In genomic region chr3:135824436-135824835, GRCm38 (mm10) we compare ENCODE assay signal across 11 mouse cellular contexts. TPM values are rescaled to one million over a fixed set of nuclear protein-coding genes. Genes with fewer than 3 reads are reported as not detected.
DNase-seq lines count a peak whose midpoint lies in the region; ATAC-seq and TF ChIP-seq lines count a peak whose summit lies in the region.
"Had no signal": no experiment of that assay in that cellular context is flagged by ENCODE, and none has a peak within 500 bp of the region (broad histone marks: within the 10 kb centered on the region; RNA-seq: fewer than 3 reads in every experiment).

No protein-coding gene starts in this region.

- H3K4me1 ChIP-seq in heart, embryonic 11.5 days (ENCODE audit: control insufficient read depth, insufficient read depth, low read length) = peaks cover 6% of the 10 kb centered on the region
- H3K4me1 ChIP-seq in neural tube, embryonic 12.5 days = peaks cover 13% of the 10 kb centered on the region; the same call in 1 of the 2 replicates
- peaks cover 8% of the 10 kb centered on the region; the same call in 1 of the 2 replicates for H3K4me1 ChIP-seq in limb, embryonic 12.5 days (replicated peaks)
- H3K4me1 ChIP-seq in small intestine, adult 2 months (ENCODE audit: control insufficient read depth, insufficient read depth, insufficient read length, low read length) = no peaks in the 10 kb centered on the region; the same call in 1 of the 2 replicates

- ATAC-seq in heart, embryonic 11.5 days (replicated peaks; ENCODE audit: insufficient number of reproducible peaks, low FRiP score, low TSS enrichment) = no peak
- no peak for ATAC-seq in neural tube, embryonic 12.5 days (ENCODE audit: low FRiP score, low read depth)
- no peak for ATAC-seq in limb, embryonic 12.5 days (ENCODE audit: insufficient number of reproducible peaks, insufficient read depth, low FRiP score, low TSS enrichment, low read depth)

- intact Hi-C loops in left cerebral cortex, postnatal 4 days (cut with DNase I) = no loop called here

- no peak for TF ChIP-seq CTCF in small intestine, adult 2 months (IDR thresholded peaks at IDR 0.05; ENCODE audit: extremely low read depth, insufficient read length, insufficient replicate concordance, low read depth, low read length)

- H3K4me3 ChIP-seq in heart, embryonic 11.5 days (ENCODE audit: low read depth, low read length) = peak overlapping the region; percentile 76
- no peak overlapping the region for H3K4me3 ChIP-seq in neural tube, embryonic 12.5 days
- H3K4me3 ChIP-seq in limb, embryonic 12.5 days (replicated peaks) = peak overlapping the region; percentile 60; the same call in 1 of the 2 replicates
- H3K4me3 ChIP-seq in small intestine, adult 2 months (ENCODE audit: low read depth, low read length) = no peak overlapping the region

- no peaks in the 10 kb centered on the region for H3K27me3 ChIP-seq in heart, embryonic 11.5 days (ENCODE audit: control insufficient read depth, insufficient read depth, low read length)
- H3K27me3 ChIP-seq in neural tube, embryonic 12.5 days (replicated peaks) = 0 out of 2 replicates have a peak, but pooled peaks cover 3% of the 10 kb centered on the region
- H3K27me3 ChIP-seq in limb, embryonic 12.5 days = peaks cover 16% of the 10 kb centered on the region
- H3K27me3 ChIP-seq in small intestine, adult 2 months (ENCODE audit: control insufficient read depth, insufficient read depth, low read length) = no peaks in the 10 kb centered on the region
- H3K27me3 ChIP-seq: CH12.LX had no signal

- no peaks in the 10 kb centered on the region for H3K9me3 ChIP-seq in heart, embryonic 11.5 days (replicated peaks; ENCODE audit: control insufficient read depth, low read length)
- H3K9me3 ChIP-seq in neural tube, embryonic 12.5 days = no peaks in the 10 kb centered on the region
- no peaks in the 10 kb centered on the region for H3K9me3 ChIP-seq in limb, embryonic 12.5 days
- H3K9me3 ChIP-seq: limb, embryonic 13.5 days had no signal

- no peaks in the 10 kb centered on the region for H3K36me3 ChIP-seq in heart, embryonic 11.5 days (ENCODE audit: control insufficient read depth, insufficient read depth, low read length)
- H3K36me3 ChIP-seq in neural tube, embryonic 12.5 days = no peaks in the 10 kb centered on the region
- no peaks in the 10 kb centered on the region for H3K36me3 ChIP-seq in limb, embryonic 12.5 days
- no peaks in the 10 kb centered on the region for H3K36me3 ChIP-seq in small intestine, adult 2 months (ENCODE audit: control insufficient read depth, insufficient read depth, low read length)
- H3K36me3 ChIP-seq: limb, embryonic 13.5 days had no signal

- DNase-seq in heart, postnatal 4 days = no peak
- DNase-seq in neural tube, embryonic 10.5 days (ENCODE audit: extremely low spot score, low spot score) = no peak
- no peak for DNase-seq in left cerebral cortex, postnatal 4 days
- DNase-seq in spleen, postnatal 10 days (ENCODE audit: low spot score in 2 of 2) = no peak
- DNase-seq: adrenal gland, postnatal 25 days had no signal

- WGBS in heart, embryonic 11.5 days (ENCODE audit: insufficient replicate concordance) = 9% methylated on average over 3 of the region's 4 CpGs
- WGBS in neural tube, embryonic 12.5 days = 47% methylated on average over 3 of the region's 4 CpGs
- WGBS in limb, embryonic 12.5 days = 36% methylated on average over 2 of the region's 4 CpGs
- WGBS in small intestine, adult 2 months = 0% methylated on average over 1 of the region's 4 CpGs

- TF ChIP-seq POLR2A in small intestine, adult 2 months (IDR thresholded peaks at IDR 0.05; ENCODE audit: low read depth, low read length) = no peak

- peak overlapping the region; percentile 92 for H3K4me2 ChIP-seq in heart, embryonic 11.5 days
- H3K4me2 ChIP-seq in neural tube, embryonic 12.5 days (replicated peaks) = peak overlapping the region; percentile 96
- peak overlapping the region; percentile 95; the same call in 1 of the 2 replicates for H3K4me2 ChIP-seq in limb, embryonic 12.5 days

- H3K27ac ChIP-seq in heart, embryonic 11.5 days (ENCODE audit: low read depth, low read length) = no peak overlapping the region
- no peak overlapping the region for H3K27ac ChIP-seq in neural tube, embryonic 12.5 days
- no peak overlapping the region for H3K27ac ChIP-seq in limb, embryonic 12.5 days
- 0 out of 2 replicates have a peak overlapping the region, but pooled peaks have one; percentile 10 for H3K27ac ChIP-seq in small intestine, adult 2 months (ENCODE audit: insufficient read depth, low read depth, low read length)
- H3K27ac ChIP-seq: limb, embryonic 13.5 days had no signal

- peak overlapping the region; percentile 72 for H3K9ac ChIP-seq in heart, embryonic 11.5 days (ENCODE audit: low read depth, low read length)
- no peak overlapping the region for H3K9ac ChIP-seq in neural tube, embryonic 12.5 days
- H3K9ac ChIP-seq in limb, embryonic 12.5 days (replicated peaks) = no peak overlapping the region

RNA-seq across cellular contexts. Expression of gene Slc39a8, which starts 0.6 kb away (rescaled TPM):
- polyA plus RNA-seq in heart, embryonic 11.5 days (2014; fragmentation: Nextera tagmentation; extraction: Ambion mirVana) = 45.8 and 51.7 TPM in 2 replicates
- 10 to 100 TPM in 1 of 2 experiments, 1 to 10 TPM in 1; 9.0 to 10.9 TPM for total RNA-seq in heart, postnatal 4 days (2021)
- polyA plus RNA-seq in neural tube, embryonic 12.5 days (2016; fragmentation: Nextera tagmentation; extraction: Ambion mirVana) = 14.6 and 16.1 TPM in 2 replicates
- polyA plus RNA-seq in limb, embryonic 12.5 days (2016; fragmentation: Nextera tagmentation; extraction: Ambion mirVana) = 7.6 and 8.8 TPM in 2 replicates
- polyA plus RNA-seq in small intestine, adult 2 months (2012; rRNA removed) = 2.8 and 3.3 TPM in 2 replicates
- total RNA-seq in left cerebral cortex, postnatal 4 days (2021) = 10 to 100 TPM; 14.3 to 14.4 TPM

Comparison
In these comparisons a context has a peak if more than half of its experiments do, and no peak if none do; other contexts are left out.
1. H3K4me3 ChIP-seq: peak in heart, embryonic 11.5 days (single experiment) and limb, embryonic 12.5 days (single experiment); none in neural tube, embryonic 12.5 days (single experiment) and small intestine, adult 2 months (single experiment).
2. Peak in every context shown above with its lines, with median percentiles within 50 percentile points of each other: H3K4me2 ChIP-seq.